Mouse (Mus musculus): ENCODE data around the gene Armc2.

The Armc2 gene

GRCm38 (mm10) chr10:41907473-41907872 is 110.8 kb downstream of the Armc2 start:
- no peak for DNase-seq (ENCODE audit: low spot score)

- peak; percentile 28 for DNase-seq (ENCODE audit: low spot score)
Observed at GRCm38 (mm10) chr10:41901864-41902263, 116.4 kb downstream of the Armc2 start.

- peak; percentile 24 for DNase-seq (ENCODE audit: low spot score)
Observed at GRCm38 (mm10) chr10:41901456-41901855, 116.8 kb downstream of the Armc2 start.

- no peak for DNase-seq (ENCODE audit: low spot score)
Observed at GRCm38 (mm10) chr10:41896865-41897264, 121.4 kb downstream of the Armc2 start.

- DNase-seq (ENCODE audit: low spot score), result no peak
Observed at GRCm38 (mm10) chr10:41896425-41896824, 121.8 kb downstream of the Armc2 start.

- DNase-seq (ENCODE audit: low spot score), result peak; percentile 61
Observed at GRCm38 (mm10) chr10:41893433-41894411, 124.5 kb downstream of the Armc2 start.

- no peak for DNase-seq (ENCODE audit: low spot score)
Observed at GRCm38 (mm10) chr10:41891312-41891711, 126.9 kb downstream of the Armc2 start.

- no peak for DNase-seq (ENCODE audit: low spot score)
Observed at GRCm38 (mm10) chr10:41890537-41890936, 127.7 kb downstream of the Armc2 start.

- DNase-seq (ENCODE audit: low spot score), result no peak
Observed at GRCm38 (mm10) chr10:41889566-41889965, 128.7 kb downstream of the Armc2 start.

- DNase-seq (ENCODE audit: low spot score), result no peak
Observed at GRCm38 (mm10) chr10:41888365-41888941, 129.8 kb downstream of the Armc2 start.

- DNase-seq (ENCODE audit: low spot score), result peak; percentile 99
Observed at GRCm38 (mm10) chr10:41887080-41887821, 131.0 kb downstream of the Armc2 start.

GRCm38 (mm10) chr10:41883741-41884575 is 134.3 kb downstream of the Armc2 start:
- no peak for DNase-seq (ENCODE audit: low spot score)

- DNase-seq (ENCODE audit: low spot score), result no peak
Observed at GRCm38 (mm10) chr10:41881438-41881837, 136.8 kb downstream of the Armc2 start.

GRCm38 (mm10) chr10:41880777-41881176 is 137.5 kb downstream of the Armc2 start:
- DNase-seq (ENCODE audit: low spot score), result no peak

GRCm38 (mm10) chr10:41880206-41880605 is 138.0 kb downstream of the Armc2 start:
- DNase-seq (ENCODE audit: low spot score), result no peak

GRCm38 (mm10) chr10:41879675-41880074 is 138.6 kb downstream of the Armc2 start:
- DNase-seq (ENCODE audit: low spot score), result no peak

- DNase-seq (ENCODE audit: low spot score), result no peak
Observed at GRCm38 (mm10) chr10:41878344-41878743, 139.9 kb downstream of the Armc2 start.

GRCm38 (mm10) chr10:41875624-41876023 is 142.6 kb downstream of the Armc2 start:
- DNase-seq (ENCODE audit: low spot score), result no peak

- no peak for DNase-seq (ENCODE audit: low spot score)
Observed at GRCm38 (mm10) chr10:41871564-41871963, 146.7 kb downstream of the Armc2 start.

GRCm38 (mm10) chr10:41870101-41870500 is 148.1 kb downstream of the Armc2 start:
- DNase-seq (ENCODE audit: low spot score), result no peak

- no peak for DNase-seq (ENCODE audit: low spot score)
Observed at GRCm38 (mm10) chr10:41867956-41868355, 150.3 kb downstream of the Armc2 start.

GRCm38 (mm10) chr10:41866838-41867154 is 151.4 kb downstream of the Armc2 start:
- no peak for DNase-seq (ENCODE audit: low spot score)
